Mouse (Mus musculus): ENCODE results near the gene Slc22a20. TPM values are rescaled to one million over a fixed set of nuclear protein-coding genes. Genes with fewer than 3 reads are reported as not detected.
A peak's percentile ranks its signal among the peaks of the same experiment; 100 is the strongest.

Slc22a20 gene
- polyA plus RNA-seq, 1 experiment from 2014 or later: not detected

- WGBS: 73% methylated on average over 14 of the region's 14 CpGs
- no peak for ATAC-seq (ENCODE audit: low FRiP score, low read depth)
- Histone ChIP-seq H3K27me3 (peaks cover 10% of the 10 kb centered on the region), H3K9me3 (no peaks in the 10 kb centered on the region), H3K4me3 (no peak overlapping the region), H3K4me1 (peaks cover 36% of the 10 kb centered on the region), H3K27ac (no peak overlapping the region), H3K4me2 (replicated peaks) (no peak overlapping the region), H3K9ac (0 out of 2 replicates have a peak overlapping the region, but pooled peaks have one; percentile 32), H3K36me3 (no peaks in the 10 kb centered on the region)
Measured at GRCm38 (mm10) chr19:5929634-5930596, 56.0 kb downstream of the Slc22a20 start.

- Histone ChIP-seq H3K9ac (no peak overlapping the region), H3K4me2 (replicated peaks) (no peak overlapping the region), H3K27me3 (peaks cover 10% of the 10 kb centered on the region), H3K4me3 (no peak overlapping the region), H3K36me3 (no peaks in the 10 kb centered on the region), H3K9me3 (no peaks in the 10 kb centered on the region), H3K27ac (no peak overlapping the region), H3K4me1 (peaks cover 37% of the 10 kb centered on the region)
- no peak for ATAC-seq (ENCODE audit: low FRiP score, low read depth)
- WGBS: 34% methylated on average over 3 of the region's 3 CpGs
Measured at GRCm38 (mm10) chr19:5928546-5928945, 57.4 kb downstream of the Slc22a20 start.

DNA sequence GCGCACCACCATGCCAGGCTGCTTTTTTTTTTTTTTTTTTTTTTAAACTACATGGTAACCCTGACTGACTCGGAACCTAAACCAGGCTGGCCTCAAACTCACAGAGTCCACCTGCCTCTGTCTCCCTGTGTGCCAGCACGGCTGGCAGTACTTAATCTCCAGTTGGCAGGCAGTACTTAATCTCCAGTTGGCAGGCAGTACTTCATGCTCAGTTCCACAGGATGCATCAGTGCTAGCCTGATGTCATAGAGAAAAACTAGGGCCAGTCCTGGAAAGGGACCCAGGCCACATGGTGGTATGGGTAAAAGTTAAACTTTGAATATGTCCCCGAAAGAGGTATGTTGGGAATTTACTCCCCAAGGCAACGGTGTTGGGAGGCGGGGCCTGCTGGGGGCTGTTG is 57.8 kb downstream of the Slc22a20 start:
- 53% methylated on average over 6 of the region's 6 CpGs for WGBS
- H3K4me3 ChIP-seq: no peak overlapping the region
- no peak overlapping the region for H3K9ac ChIP-seq
- no peak overlapping the region for H3K27ac ChIP-seq
- H3K9me3 ChIP-seq: no peaks in the 10 kb centered on the region
- no peaks in the 10 kb centered on the region for H3K36me3 ChIP-seq
- no peak overlapping the region for H3K4me2 ChIP-seq (replicated peaks)
- H3K27me3 ChIP-seq: peaks cover 10% of the 10 kb centered on the region
- ATAC-seq (ENCODE audit: low FRiP score, low read depth): no peak
- peaks cover 38% of the 10 kb centered on the region for H3K4me1 ChIP-seq

DNA sequence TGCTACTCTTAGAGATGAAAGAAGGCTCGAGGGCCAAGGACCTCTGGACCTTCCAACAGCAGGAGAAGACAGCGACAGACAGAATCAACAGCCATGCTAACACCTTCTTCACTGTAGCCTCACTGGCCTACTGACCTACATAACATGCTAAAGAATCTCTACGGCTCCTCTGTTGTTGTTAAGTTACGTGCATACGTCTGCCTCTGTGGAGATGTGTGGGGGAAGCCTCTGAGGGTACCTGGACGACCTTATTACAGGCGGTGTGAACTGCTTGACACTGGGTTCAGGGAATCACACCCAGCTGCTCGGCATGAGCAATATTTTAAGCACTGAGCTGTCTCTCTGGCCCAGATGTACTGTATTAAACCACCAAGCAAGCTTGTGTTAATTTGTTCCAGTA is 58.4 kb downstream of the Slc22a20 start:
- Histone ChIP-seq H3K9ac (no peak overlapping the region), H3K27me3 (peaks cover 10% of the 10 kb centered on the region), H3K4me2 (replicated peaks) (no peak overlapping the region), H3K4me1 (peaks cover 38% of the 10 kb centered on the region), H3K4me3 (no peak overlapping the region), H3K9me3 (no peaks in the 10 kb centered on the region), H3K27ac (no peak overlapping the region), H3K36me3 (no peaks in the 10 kb centered on the region)
- no peak for ATAC-seq (ENCODE audit: low FRiP score, low read depth)
- 57% methylated on average over 8 of the region's 8 CpGs for WGBS

- Histone ChIP-seq H3K9ac (no peak overlapping the region), H3K27ac (no peak overlapping the region), H3K27me3 (peaks cover 10% of the 10 kb centered on the region), H3K36me3 (no peaks in the 10 kb centered on the region), H3K4me3 (no peak overlapping the region), H3K9me3 (no peaks in the 10 kb centered on the region), H3K4me2 (replicated peaks) (no peak overlapping the region), H3K4me1 (peaks cover 39% of the 10 kb centered on the region)
- 70% methylated on average over 11 of the region's 11 CpGs for WGBS
- no peak for ATAC-seq (ENCODE audit: low FRiP score, low read depth)
Measured at GRCm38 (mm10) chr19:5927026-5927425, 58.9 kb downstream of the Slc22a20 start.

GRCm38 (mm10) chr19:5925311-5925855 is 60.6 kb downstream of the Slc22a20 start:
- Histone ChIP-seq H3K4me1 (peaks cover 45% of the 10 kb centered on the region), H3K36me3 (no peaks in the 10 kb centered on the region), H3K9me3 (no peaks in the 10 kb centered on the region), H3K4me2 (replicated peaks) (peak overlapping the region; percentile 100), H3K4me3 (peak overlapping the region; percentile 60), H3K9ac (no peak overlapping the region; the same call in 1 of the 2 replicates), H3K27me3 (peaks cover 10% of the 10 kb centered on the region), H3K27ac (no peak overlapping the region)
- no peak for ATAC-seq (ENCODE audit: low FRiP score, low read depth)
- 33% methylated on average over 11 of the region's 11 CpGs for WGBS

GRCm38 (mm10) chr19:5924713-5925093 is 61.2 kb downstream of the Slc22a20 start, which contains the start of gene Cdc42ep2:
Cdc42ep2 (minus strand) TSS chr19:5924816.
- H3K4me1 ChIP-seq: peaks cover 39% of the 10 kb centered on the region
- peak within 1 kb of the TSS; percentile 100 for H3K4me2 ChIP-seq (replicated peaks)
- H3K27me3 ChIP-seq: peaks cover 10% of the 10 kb centered on the region
- H3K9ac ChIP-seq: peak within 1 kb of the TSS; percentile 65
- peak within 1 kb of the TSS; percentile 60 for H3K4me3 ChIP-seq
- no peaks in the 10 kb centered on the region for H3K36me3 ChIP-seq
- no peaks in the 10 kb centered on the region for H3K9me3 ChIP-seq
- under 1% methylated on average over 18 of the region's 18 CpGs for WGBS
- peak within 1 kb of the TSS; percentile 65 for H3K27ac ChIP-seq
- ATAC-seq (ENCODE audit: low FRiP score, low read depth): peak; percentile 95

DNA sequence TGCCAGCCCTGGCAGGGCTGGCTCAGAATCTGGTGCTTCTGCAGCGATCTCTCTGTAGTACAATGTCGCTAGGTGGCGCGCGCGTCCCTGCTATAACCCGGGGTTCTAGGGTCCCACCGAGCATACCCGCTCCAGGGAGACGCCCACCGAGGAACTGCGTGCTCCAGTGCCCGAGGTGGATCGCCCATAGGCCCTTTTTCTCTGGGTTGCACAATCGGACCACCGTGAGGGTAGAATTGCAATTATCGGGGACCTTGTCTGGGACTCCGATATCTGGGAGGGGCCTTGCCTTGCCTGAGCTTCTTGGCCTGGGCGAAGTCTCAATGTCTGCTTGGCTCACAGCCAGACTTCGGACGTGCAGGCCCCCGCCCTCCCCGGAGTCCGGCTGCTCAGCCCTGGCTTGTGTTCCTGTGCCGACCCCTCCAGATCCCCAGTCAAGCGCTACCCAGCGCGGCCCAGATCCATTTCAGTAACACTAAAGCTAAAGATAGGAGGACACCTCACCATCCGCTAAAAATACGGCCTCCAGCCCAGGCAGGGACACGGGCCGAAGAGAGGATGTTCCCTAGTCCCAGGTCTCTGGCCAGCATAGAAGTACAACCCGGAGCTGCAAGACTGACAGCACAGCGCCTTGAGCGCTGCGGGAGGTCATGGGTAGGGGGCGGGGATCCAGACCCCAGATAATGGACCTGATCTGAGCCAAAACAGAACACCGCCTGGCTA is 61.8 kb downstream of the Slc22a20 start:
- ATAC-seq (ENCODE audit: low FRiP score, low read depth): peak; percentile 74
- H3K36me3 ChIP-seq: no peaks in the 10 kb centered on the region
- peak overlapping the region; percentile 60 for H3K4me3 ChIP-seq
- WGBS: under 1% methylated on average over 38 of the region's 38 CpGs
- peak overlapping the region; percentile 100 for H3K4me2 ChIP-seq (replicated peaks)
- H3K27me3 ChIP-seq: peaks cover 10% of the 10 kb centered on the region
- H3K9me3 ChIP-seq: no peaks in the 10 kb centered on the region
- peaks cover 35% of the 10 kb centered on the region for H3K4me1 ChIP-seq
- H3K9ac ChIP-seq: peak overlapping the region; percentile 65
- H3K27ac ChIP-seq: peak overlapping the region; percentile 65

DNA sequence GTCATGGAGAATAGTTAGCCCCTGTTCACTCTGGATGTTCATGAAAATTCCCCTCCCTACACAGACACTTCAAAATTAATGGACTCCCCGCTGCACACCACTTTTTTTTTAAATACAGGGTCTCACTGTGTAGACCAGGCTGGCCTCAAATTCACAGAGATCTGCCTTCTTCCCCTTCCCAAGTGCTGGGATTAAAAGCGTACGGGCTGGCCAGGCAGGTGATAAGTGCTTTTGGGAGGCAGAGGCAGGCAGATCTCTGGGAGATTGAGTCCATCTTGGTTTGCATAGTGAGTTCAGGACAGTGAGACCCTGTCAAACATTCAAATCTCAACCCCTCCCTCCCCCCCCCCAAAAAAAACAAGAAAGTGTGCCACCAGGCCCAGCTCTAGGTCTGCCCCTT is 63.0 kb downstream of the Slc22a20 start:
- no peak overlapping the region for H3K9ac ChIP-seq

DNA sequence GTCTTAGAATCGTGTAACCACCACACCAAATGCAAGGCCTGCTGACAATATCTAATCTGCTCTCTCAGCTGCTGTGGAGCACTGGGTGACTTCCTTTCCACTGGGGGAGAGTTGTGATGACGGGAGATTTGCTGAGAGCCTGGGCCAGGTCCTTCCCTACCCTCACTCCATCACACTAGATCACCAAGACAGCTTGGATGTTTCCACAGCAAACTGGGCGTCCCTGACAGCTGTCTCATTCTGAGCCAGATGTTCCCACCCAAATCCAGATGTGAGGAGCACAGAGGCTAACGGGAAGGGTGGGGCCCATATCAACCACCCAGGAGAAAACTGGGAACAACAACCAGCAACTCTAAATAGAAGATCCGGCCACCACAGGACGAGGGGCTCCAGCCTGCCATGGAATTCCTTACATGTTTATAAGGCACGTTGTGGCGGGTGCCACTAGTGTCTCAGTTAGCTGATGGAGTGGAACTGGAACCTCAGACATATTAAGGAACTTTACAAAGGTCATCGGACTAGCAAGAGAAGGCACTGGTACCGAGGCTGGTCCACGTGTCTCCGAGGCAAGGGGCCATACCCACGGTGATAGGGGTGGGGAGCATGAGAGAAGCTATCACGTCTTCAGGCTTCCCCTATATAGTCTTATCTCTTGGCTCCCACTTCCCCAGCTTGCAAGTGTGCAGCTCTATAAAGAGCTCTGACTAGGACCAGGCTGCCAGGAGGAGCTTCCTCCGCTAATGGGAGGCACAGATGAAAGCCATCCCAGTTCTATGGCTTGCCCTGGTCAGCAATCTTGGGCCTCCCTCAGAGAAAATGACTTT is 63.6 kb downstream of the Slc22a20 start:
- peak overlapping the region; percentile 36 for H3K4me2 ChIP-seq (replicated peaks)
- 70% methylated on average over 15 of the region's 15 CpGs for WGBS

More for the DNA sequence above, 63.0 kb downstream of the Slc22a20 start:
- Histone ChIP-seq H3K9me3 (no peaks in the 10 kb centered on the region), H3K4me3 (no peak overlapping the region), H3K36me3 (peaks cover 3% of the 10 kb centered on the region; the same call in 1 of the 2 replicates), H3K4me1 (peaks cover 24% of the 10 kb centered on the region), H3K27me3 (peaks cover 10% of the 10 kb centered on the region), H3K4me2 (replicated peaks) (no peak overlapping the region), H3K27ac (no peak overlapping the region)
- WGBS: 92% methylated on average over 3 of the region's 3 CpGs
- ATAC-seq (ENCODE audit: low FRiP score, low read depth): no peak

GRCm38 (mm10) chr19:5921715-5922114 is 64.2 kb downstream of the Slc22a20 start:
- Histone ChIP-seq H3K9ac (peak overlapping the region; percentile 62; the same call in 1 of the 2 replicates), H3K4me3 (no peak overlapping the region; the same call in 1 of the 2 replicates), H3K4me2 (replicated peaks) (peak overlapping the region; percentile 36), H3K27me3 (peaks cover 10% of the 10 kb centered on the region), H3K36me3 (peaks cover 12% of the 10 kb centered on the region), H3K4me1 (peaks cover 18% of the 10 kb centered on the region), H3K27ac (no peak overlapping the region), H3K9me3 (no peaks in the 10 kb centered on the region)
- ATAC-seq (ENCODE audit: low FRiP score, low read depth): no peak
- 20% methylated on average over 9 of the region's 9 CpGs for WGBS

More for the DNA sequence above, 63.6 kb downstream of the Slc22a20 start:
- peaks cover 9% of the 10 kb centered on the region for H3K36me3 ChIP-seq
- H3K27ac ChIP-seq: no peak overlapping the region
- H3K4me3 ChIP-seq: no peak overlapping the region
- ATAC-seq (ENCODE audit: low FRiP score, low read depth): no peak
- H3K4me1 ChIP-seq: peaks cover 21% of the 10 kb centered on the region
- H3K9me3 ChIP-seq: no peaks in the 10 kb centered on the region
- H3K9ac ChIP-seq: peak overlapping the region; percentile 62; the same call in 1 of the 2 replicates
- peaks cover 10% of the 10 kb centered on the region for H3K27me3 ChIP-seq

Data from limb, embryonic 13.5 days (tissue).